Mouse (Mus musculus) thymus, postnatal 25 days (tissue): ENCODE measurements at regions not wholly inside any gene's neighbourhood (a gene's known extent, or its start where the extent isn't known, plus 50 kb on each side); places are given as distances from the start of the nearest gene placed in this dataset.

Experiments used
- DNase-seq: peaks from one replicate; pipeline ENCODE4 v3.0.0; 2022

DNA sequence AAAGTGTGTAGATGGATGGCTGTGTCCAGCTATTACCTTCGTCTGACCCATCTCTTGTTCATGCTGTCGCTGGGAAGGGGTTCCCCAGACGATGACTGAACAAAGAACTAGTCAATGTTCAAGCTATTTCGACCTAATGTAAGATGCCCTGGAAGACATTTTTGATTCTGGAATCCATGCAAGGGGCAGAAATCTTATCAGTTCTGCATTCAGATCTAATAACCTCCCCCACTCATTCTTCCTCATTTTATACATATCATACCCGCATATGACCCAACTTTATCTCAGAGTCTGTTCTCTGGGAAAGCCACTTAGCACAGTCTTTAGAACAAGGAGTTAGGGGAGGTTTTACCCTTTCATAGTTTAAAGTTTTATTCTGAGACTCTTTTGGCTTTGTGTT lies 52.2 kb upstream of the 2310009B15Rik start:
- no peak for DNase-seq

DNA sequence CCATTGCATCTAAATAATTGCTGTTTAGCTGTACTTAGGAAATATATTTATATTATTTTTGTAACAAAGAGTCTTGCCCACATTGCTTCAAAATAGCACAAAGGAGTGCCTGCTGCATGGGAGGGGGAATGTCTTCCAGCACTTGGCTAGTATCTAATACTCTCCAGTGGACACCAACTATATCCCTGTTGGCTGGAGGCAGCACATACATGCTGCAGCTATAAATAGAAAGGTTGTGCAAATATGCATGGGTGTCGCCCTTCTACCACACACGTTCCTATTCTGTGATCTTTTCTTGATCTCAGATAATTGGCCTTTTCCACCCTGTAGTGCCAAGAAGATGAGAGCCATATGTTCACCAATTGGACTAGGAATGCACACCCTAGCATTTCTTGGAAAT lies 53.0 kb upstream of the 2310009B15Rik start:
- no peak for DNase-seq

DNA sequence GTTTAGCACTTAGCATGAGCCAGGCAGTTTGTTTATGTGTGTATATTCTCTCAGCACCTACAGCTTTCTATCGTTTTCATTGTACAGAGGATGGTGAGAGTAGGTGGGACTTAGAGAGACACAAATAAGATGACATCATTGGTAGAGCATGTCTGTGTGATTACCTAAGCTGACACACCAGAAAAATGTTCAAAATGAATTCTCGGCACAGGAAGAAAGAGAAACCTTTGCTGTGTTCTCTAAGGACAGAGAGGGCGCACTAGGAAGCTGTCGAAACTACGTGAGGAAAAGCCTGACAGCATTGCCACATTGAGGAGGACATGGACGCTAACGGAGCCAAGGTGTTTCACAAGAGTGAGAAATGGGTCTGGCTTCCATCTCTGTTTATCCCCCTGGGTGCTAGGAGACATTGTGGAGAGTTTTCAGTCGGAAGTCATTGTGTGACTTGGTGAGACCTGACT lies 51.0 kb upstream of the Dennd1b start:
- peak; percentile 13 for DNase-seq

DNA sequence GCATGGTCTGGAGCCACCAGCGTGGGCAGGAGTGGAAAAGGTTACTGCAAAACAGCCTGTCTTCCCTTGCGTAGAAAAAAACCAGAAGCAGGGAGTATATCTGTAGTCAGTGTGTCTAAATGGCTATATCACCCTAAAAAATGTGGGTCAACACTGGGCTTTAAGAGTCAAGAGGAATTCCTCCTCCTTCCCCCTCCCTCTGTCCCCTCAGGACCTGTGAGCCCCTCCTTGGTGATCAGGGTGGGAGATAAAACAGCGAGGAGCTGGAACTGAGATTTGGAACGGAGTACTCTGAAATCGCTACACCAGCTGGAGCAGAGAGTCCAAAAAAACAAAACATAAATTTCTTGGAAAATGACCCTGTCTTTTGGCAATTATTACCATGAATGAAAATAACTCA lies 50.3 kb upstream of the Dennd1b start:
- DNase-seq: no peak

DNA sequence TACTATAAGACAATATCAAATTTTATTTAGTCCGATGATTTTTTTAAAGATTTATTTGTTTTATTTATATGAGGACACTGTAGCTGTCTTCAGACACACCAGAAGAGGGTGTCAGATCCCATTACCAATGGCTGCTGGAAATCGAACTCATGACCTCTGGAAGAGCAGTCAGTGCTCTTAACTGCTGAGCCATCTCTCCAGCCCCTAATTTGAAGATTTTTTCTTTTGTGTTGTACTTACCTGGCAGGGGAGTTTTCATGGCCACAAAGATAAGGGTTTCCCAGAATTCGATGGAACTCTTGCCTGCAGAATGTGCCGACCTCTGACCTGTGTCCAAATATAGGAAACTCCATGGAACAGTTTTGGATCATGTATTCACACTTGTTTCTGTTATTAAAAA lies 49.8 kb upstream of the Dennd1b start:
- no peak for DNase-seq
